Mouse (Mus musculus) C2C12 (cell line): ENCODE data around the gene Rasgrp3.

ENCODE experiments used
- CEBPB ChIP-seq: IDR thresholded peaks from one replicate; pipeline ENCODE4 v1.6.1; 2011; ENCODE audit warnings: low read depth, mild to moderate bottlenecking, control low read depth, moderate library complexity
- CTCF ChIP-seq: IDR thresholded peaks from one replicate; pipeline ENCODE4 v1.5.1; 2011; ENCODE audit not compliant: control insufficient read depth, insufficient read depth, insufficient read length
- MAX ChIP-seq: IDR thresholded peaks from one replicate; pipeline ENCODE4 v1.6.1; 2011; ENCODE audit warnings: mild to moderate bottlenecking, control low read depth
- USF1 ChIP-seq: IDR thresholded peaks from one replicate; pipeline ENCODE4 v1.6.1; 2011; ENCODE audit warnings: low read depth, mild to moderate bottlenecking, control low read depth, moderate library complexity

- no peak for TF ChIP-seq CTCF
- TF ChIP-seq MAX = no peak
- TF ChIP-seq CEBPB = no peak
- no peak for TF ChIP-seq USF1
Measured at GRCm38 (mm10) chr17:75538431-75538830, 102.7 kb downstream of the Rasgrp3 start.
